Mouse (Mus musculus): ENCODE data around the gene Prkag2.

GRCm38 (mm10) chr5:24842274-24843102 is 258.0 kb downstream of the Prkag2 start, which contains the start of gene Rheb:
- TF ChIP-seq CTCF (IDR thresholded peaks at IDR 0.05; ENCODE audit: insufficient read depth, low read length) (no peak), POLR2A (IDR thresholded peaks at IDR 0.05; ENCODE audit: borderline replicate concordance, extremely low read depth, low read depth, low read length) (peak; percentile 74; the same call in 1 of the 2 replicates)
